Mouse (Mus musculus) embryonic stem cell, embryonic (primary cell): ENCODE data around the gene Ttc17.

ENCODE experiments used
- CTCF ChIA-PET, 4 experiments: fragments of 300-600 bp in 2 of 4; fragments of 350-600 bp in 2 of 4; sonication (Branson Sonifier 250); formaldehyde crosslinking; loops; one replicate each; lab custom pipeline; 2022; ENCODE audit warnings: inconsistent platforms in 2 of 4; lab: Charles Lee
- POLR2A ChIA-PET, 4 experiments: fragments of 300-600 bp in 2 of 4; fragments of 350-600 bp in 2 of 4; sonication (Branson Sonifier 250); formaldehyde crosslinking; loops; one replicate each; lab custom pipeline; 2022; ENCODE audit warnings: antibody characterized with exemption in 4 of 4, inconsistent platforms in 1 of 4; lab: Charles Lee

The Ttc17 gene

GRCm38 (mm10) chr2:94276103-94276502, 130.4 kb downstream of the Ttc17 start:
- CTCF ChIA-PET = no interaction called here

DNA sequence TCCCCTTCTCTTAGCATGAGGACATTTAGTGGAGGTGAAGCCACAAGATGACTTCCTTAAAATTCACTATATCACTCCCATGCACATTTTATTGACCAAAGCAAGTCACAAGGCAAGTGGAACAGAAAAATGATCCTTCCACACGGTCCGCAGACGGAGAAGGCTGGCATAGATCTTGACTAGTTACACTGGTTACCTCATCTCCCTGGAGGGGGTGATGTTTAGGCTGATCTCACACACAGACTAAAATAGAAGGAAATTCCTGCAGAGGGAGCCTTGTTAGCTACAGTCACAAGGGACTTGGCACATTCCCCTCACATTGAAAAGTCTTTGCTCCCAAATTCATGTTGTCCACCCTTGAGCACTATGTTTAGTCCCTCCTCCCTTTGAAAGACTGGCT, 130.8 kb downstream of the Ttc17 start:
- POLR2A ChIA-PET = interaction anchor here in 1 of 4 experiments (1.2 kb wide), 1 partner anchor 13 kb away, joined by 3 read pairs; no protein-coding TSS in a partner anchor
- CTCF ChIA-PET = no interaction called here

More at GRCm38 (mm10) chr2:94276103-94276502, 130.4 kb downstream of the Ttc17 start:
- POLR2A ChIA-PET = no interaction called here

- POLR2A ChIA-PET = interaction anchor here in 2 of 4 experiments (1.2 to 2.8 kb wide), 7 partner anchors 10 to 260 kb away, joined by 3 to 15 read pairs (median 4); no protein-coding TSS in a partner anchor
- CTCF ChIA-PET = interaction anchor here in 2 of 4 experiments (0.6 to 1.7 kb wide), 2 partner anchors 17 to 39 kb away, joined by 4 to 7 read pairs; no protein-coding TSS in a partner anchor
Measured at GRCm38 (mm10) chr2:94273154-94274021, 133.1 kb downstream of the Ttc17 start.

DNA sequence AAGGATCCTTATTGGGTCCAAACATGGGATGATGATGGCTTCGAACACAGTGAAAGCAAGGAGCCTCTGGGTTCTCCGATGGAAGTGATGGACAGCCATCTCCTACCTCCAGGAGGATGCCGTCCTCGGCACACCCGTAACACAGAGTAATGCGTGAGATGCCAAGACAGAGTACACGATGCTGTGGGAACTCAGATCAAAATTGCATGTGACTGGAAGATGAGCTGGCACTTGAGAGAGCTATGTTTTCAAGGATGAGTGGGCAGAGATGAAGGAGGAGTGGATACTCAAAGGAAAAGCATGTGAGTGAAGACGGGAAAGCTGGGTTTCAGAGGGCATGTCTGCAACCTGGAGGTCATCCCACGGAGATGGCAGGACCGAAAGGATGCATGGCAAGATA, 135.3 kb downstream of the Ttc17 start:
- CTCF ChIA-PET = interaction anchor here in 1 of 4 experiments (1.3 kb wide), 1 partner anchor 26 kb away, joined by 3 read pairs; no protein-coding TSS in a partner anchor
- POLR2A ChIA-PET = interaction anchor here in 2 of 4 experiments (1.2 to 2.8 kb wide), 2 partner anchors 7 to 8 kb away, joined by 3 to 15 read pairs; no protein-coding TSS in a partner anchor

GRCm38 (mm10) chr2:94268835-94269234, 137.7 kb downstream of the Ttc17 start:
- ChIA-PET CTCF (interaction anchor here in 3 of 4 experiments (1.2 to 1.4 kb wide), 3 partner anchors 23 to 24 kb away, joined by 4 to 7 read pairs (median 4); no protein-coding TSS in a partner anchor), POLR2A (interaction anchor here in 2 of 4 experiments (0.7 to 1.8 kb wide), 6 partner anchors 22 to 118 kb away, joined by 3 to 8 read pairs (median 4); partner anchors contain the start of gene Hsd17b12 (in 2 of the 2))

- CTCF ChIA-PET = interaction anchor here in 3 of 4 experiments (0.6 to 1.4 kb wide), 4 partner anchors 22 to 649 kb away, joined by 3 to 7 read pairs (median 4); no protein-coding TSS in a partner anchor
- POLR2A ChIA-PET = interaction anchor here in 1 of 4 experiments (0.6 to 1.8 kb wide), 4 partner anchors 20 to 115 kb away, joined by 3 to 8 read pairs (median 5); partner anchors contain the start of gene Hsd17b12
Measured at GRCm38 (mm10) chr2:94267213-94267850, 139.2 kb downstream of the Ttc17 start.

GRCm38 (mm10) chr2:94266381-94267160, 139.9 kb downstream of the Ttc17 start:
- POLR2A ChIA-PET = no interaction called here

DNA sequence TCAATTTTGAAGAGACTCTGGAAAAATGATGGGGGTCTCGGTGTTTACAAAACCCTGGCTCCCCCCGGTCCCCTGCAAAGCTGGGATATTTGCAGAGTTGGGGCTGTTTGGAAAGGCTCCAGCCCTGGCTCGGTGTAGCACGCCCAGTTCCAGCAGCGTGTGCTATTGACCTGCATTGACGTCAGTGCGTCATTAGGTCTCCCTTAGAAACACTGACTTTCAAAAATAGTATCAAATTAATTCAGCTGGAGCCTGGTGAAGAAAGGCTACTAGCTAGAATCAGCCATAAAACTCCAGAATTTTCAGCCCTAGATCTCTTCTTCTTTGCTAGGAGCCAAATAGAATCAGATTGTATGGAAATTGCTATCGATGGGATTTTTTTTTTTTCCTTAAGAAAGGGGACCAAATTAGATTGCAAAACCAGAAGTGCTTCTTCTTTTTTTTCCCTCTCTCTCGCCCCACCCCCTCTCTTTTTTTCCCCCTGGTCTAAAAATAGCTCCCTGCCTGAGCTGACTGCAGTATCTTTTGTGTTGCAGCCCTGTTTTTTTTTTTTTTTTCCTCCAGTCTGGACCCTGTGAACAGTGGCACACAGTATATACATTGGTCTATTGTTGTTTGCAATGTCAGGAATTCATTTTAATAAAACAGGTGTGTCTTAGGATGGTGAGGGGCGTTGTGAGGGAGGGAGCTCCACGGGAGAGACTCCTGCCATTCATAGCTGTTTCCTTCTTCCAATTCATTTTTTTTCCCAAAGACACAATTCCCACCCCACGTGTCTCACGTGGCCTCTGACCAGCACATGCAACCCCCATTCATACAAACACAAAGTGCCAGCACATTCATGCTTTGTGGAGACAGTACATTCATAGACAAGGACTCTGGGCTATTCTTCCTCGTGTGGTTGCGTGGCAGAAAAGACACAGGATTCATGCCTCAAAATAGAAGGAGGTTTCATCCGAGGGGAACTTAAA, 141.0 kb downstream of the Ttc17 start:
- POLR2A ChIA-PET = interaction anchor here in 2 of 4 experiments (0.7 to 3.4 kb wide), 6 partner anchors 10 to 402 kb away, joined by 3 to 8 read pairs (median 3); no protein-coding TSS in a partner anchor
- CTCF ChIA-PET = interaction anchor here (0.6 to 1.2 kb wide), 6 partner anchors 20 to 480 kb away, joined by 3 to 4 read pairs (median 3); no protein-coding TSS in a partner anchor

More at GRCm38 (mm10) chr2:94266381-94267160, 139.9 kb downstream of the Ttc17 start:
- CTCF ChIA-PET = interaction anchor here in 3 of 4 experiments (0.6 to 1.2 kb wide), 4 partner anchors 21 to 648 kb away, joined by 3 to 4 read pairs (median 3); no protein-coding TSS in a partner anchor

DNA sequence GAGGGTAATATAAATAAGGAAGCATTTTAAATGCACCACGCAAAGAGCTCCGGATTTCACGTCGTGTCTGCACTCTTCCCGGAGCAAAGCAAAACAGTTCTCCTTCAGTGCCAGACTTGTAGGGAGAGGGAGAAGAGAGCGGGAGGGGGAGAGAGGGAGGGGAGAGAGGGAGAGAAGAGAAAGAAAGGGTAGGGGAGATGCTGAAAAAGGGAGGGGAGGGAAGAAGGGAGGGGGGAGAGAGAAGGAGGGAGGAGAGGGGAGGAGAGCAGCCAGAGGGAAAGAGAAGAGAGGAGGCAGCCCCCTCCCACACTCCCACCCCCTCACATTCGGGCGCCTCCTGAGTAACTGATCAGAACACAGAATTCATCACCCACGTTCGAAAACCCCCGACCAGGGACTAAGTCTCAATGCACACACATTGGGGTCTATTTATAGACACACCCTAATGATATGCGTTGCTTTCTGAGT, 141.8 kb downstream of the Ttc17 start:
- ChIA-PET CTCF (interaction anchor here (0.7 to 2.2 kb wide), 4 partner anchors 12 to 1229 kb away, joined by 3 to 9 read pairs (median 6); no protein-coding TSS in a partner anchor), POLR2A (interaction anchor here in 3 of 4 experiments (0.7 to 3.4 kb wide), 7 partner anchors 9 to 211 kb away, joined by 3 to 9 read pairs (median 6); partner anchors contain the start of gene Ttc17 (in 1 of the 3))

DNA sequence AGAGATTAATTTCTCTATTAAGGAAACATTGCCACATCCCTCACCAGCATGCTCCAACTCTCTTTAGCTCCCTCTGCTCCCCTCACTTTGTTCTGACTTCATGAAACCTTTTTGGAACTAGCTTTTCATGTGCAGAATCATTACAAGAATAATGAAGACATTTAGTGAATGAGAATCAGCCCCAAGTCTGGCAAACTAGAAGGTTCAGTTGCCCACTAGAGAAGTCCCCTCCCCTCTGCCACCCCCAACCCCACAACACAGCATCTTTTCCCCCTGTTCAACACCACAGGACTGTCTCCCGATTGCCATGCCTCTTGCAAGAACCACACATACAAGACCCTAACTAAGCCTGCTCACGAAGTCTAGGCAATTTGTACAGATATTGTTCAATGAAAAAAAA, 142.5 kb downstream of the Ttc17 start:
- CTCF ChIA-PET = interaction anchor here (0.5 to 2.2 kb wide), 8 partner anchors 11 to 1229 kb away, joined by 3 to 9 read pairs (median 4); no protein-coding TSS in a partner anchor
- POLR2A ChIA-PET = interaction anchor here in 3 of 4 experiments (0.6 to 3.4 kb wide), 15 partner anchors 8 to 373 kb away, joined by 3 to 15 read pairs (median 6); partner anchors contain the start of genes Hsd17b12 (in 1 of the 3) and Ttc17 (in 1 of the 3)

DNA sequence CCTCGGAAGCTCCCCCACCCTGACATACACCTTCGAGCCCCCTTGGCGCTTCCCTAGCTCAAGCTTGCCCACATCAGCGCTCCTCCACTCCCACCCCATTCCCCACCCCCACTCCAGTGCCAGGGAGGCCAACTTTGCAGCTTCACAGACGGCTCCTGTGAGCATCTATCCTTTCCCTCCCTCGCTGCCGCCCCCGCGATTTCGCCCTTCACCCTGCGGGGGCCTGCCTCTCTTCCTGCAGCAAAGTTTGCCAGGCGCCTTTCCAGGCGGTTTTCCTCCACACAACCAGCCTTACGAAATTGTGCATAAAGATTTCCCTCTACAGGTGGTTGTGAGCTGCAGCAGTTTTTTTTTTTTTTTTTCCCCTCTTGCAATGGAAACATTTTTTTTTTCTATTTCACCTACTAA, 143.0 kb downstream of the Ttc17 start:
- POLR2A ChIA-PET = interaction anchor here (0.6 to 3.4 kb wide), 17 partner anchors 8 to 489 kb away, joined by 3 to 15 read pairs (median 4); partner anchors contain the start of genes Hsd17b12 (in 2 of the 4) and Ttc17 (in 1 of the 4)
- CTCF ChIA-PET = interaction anchor here in 3 of 4 experiments (0.5 to 2.2 kb wide), 12 partner anchors 10 to 788 kb away, joined by 3 to 9 read pairs (median 4); no protein-coding TSS in a partner anchor

GRCm38 (mm10) chr2:94262917-94263529, 143.5 kb downstream of the Ttc17 start:
- ChIA-PET CTCF (interaction anchor here (0.6 to 2.2 kb wide), 14 partner anchors 16 to 787 kb away, joined by 3 to 9 read pairs (median 4); no protein-coding TSS in a partner anchor), POLR2A (interaction anchor here (0.6 to 3.4 kb wide), 20 partner anchors 9 to 488 kb away, joined by 3 to 15 read pairs (median 4); partner anchors contain the start of gene Hsd17b12 (in 2 of the 4))

GRCm38 (mm10) chr2:94254102-94254501, 152.4 kb downstream of the Ttc17 start:
- ChIA-PET POLR2A (interaction anchor here in 1 of 4 experiments (1.5 kb wide), 1 partner anchor 11 kb away, joined by 3 read pairs; no protein-coding TSS in a partner anchor), CTCF (interaction anchor here in 1 of 4 experiments (1.1 to 1.2 kb wide), 2 partner anchors 9 to 37 kb away, joined by 3 to 4 read pairs; no protein-coding TSS in a partner anchor)
